Mouse (Mus musculus) embryonic facial prominence, embryonic 11.5 days (tissue): ENCODE data around the gene Vdr. TPM values are rescaled to one million over a fixed set of nuclear protein-coding genes. Genes with fewer than 3 reads are reported as not detected.

Experiments used
- ATAC-seq: fragments of 200-750 bp; cut with Nextera tagmentation; replicated peaks from 2 replicates; pipeline ENCODE4 v1.8.0; 2017; ENCODE audit warnings: low read depth; ENCODE audit not compliant: insufficient number of reproducible peaks, low FRiP score, low TSS enrichment
- DNase-seq: peaks from one replicate; pipeline ENCODE4 v3.0.0-alpha.2; 2015; ENCODE audit warnings: low spot score
- H3K27ac ChIP-seq: fragments of 300-500 bp; sonication (generic); replicated peaks from 2 replicates; pipeline ENCODE4 v1.5.1; 2014; ENCODE audit warnings: mild to moderate bottlenecking, low read depth, low read length, control low read depth
- H3K27me3 ChIP-seq: fragments of 300-500 bp; sonication (generic); 2 replicates; pipeline ENCODE4 v1.6.1; 2014; ENCODE audit warnings: mild to moderate bottlenecking, low read length, moderate library complexity, mixed read lengths; ENCODE audit not compliant: control insufficient read depth, insufficient read depth
- H3K36me3 ChIP-seq: fragments of 300-500 bp; sonication (generic); replicated peaks from 2 replicates; pipeline ENCODE4 v1.6.1; 2014; ENCODE audit warnings: low read depth, mild to moderate bottlenecking, low read length, moderate library complexity, mixed read lengths; ENCODE audit not compliant: control insufficient read depth, insufficient read depth
- H3K4me1 ChIP-seq: fragments of 300-500 bp; sonication (generic); 2 replicates; pipeline ENCODE4 v1.6.1; 2014; ENCODE audit warnings: low read length, mixed read lengths; ENCODE audit not compliant: control insufficient read depth, insufficient read depth
- H3K4me2 ChIP-seq: fragments of 300-500 bp; sonication (generic); 2 replicates; pipeline ENCODE4 v1.6.1; 2014; ENCODE audit warnings: low read depth, mild to moderate bottlenecking, control low read depth, low read length, moderate library complexity
- H3K4me3 ChIP-seq: fragments of 300-500 bp; sonication (generic); 2 replicates; pipeline ENCODE4 v1.5.1; 2014; ENCODE audit warnings: low read depth, low read length, control low read depth
- H3K9ac ChIP-seq: fragments of 300-500 bp; sonication (generic); replicated peaks from 2 replicates; pipeline ENCODE4 v1.6.1; 2014; ENCODE audit warnings: mild to moderate bottlenecking, control low read depth, low read length
- H3K9me3 ChIP-seq: fragments of 300-500 bp; sonication (generic); replicated peaks from 2 replicates; pipeline ENCODE4 v1.6.1; 2016; ENCODE audit warnings: mild to moderate bottlenecking, low read length, inconsistent platforms, mixed read lengths; ENCODE audit not compliant: control insufficient read depth
- WGBS: fragments of 180-500 bp; shearing (Covaris S2); extraction: QIAGEN DNeasy Blood & Tissue Kit; methylation state at CpG from one replicate; pipeline ENCODE4 v1.1.7; 2014; 5-methylcytosine and 5-hydroxymethylcytosine counted together
- polyA plus RNA-seq: library from polyadenylated mRNA; unstranded; fragments of >200 nt; fragmentation: Nextera tagmentation; extraction: Ambion mirVana; gene quantifications from 2 replicates; pipeline ENCODE4 v1.2.1, GENCODE M21; 2014

Vdr gene
- polyA plus RNA-seq, 1 experiment from 2014 or later, result 0.29 TPM

DNA sequence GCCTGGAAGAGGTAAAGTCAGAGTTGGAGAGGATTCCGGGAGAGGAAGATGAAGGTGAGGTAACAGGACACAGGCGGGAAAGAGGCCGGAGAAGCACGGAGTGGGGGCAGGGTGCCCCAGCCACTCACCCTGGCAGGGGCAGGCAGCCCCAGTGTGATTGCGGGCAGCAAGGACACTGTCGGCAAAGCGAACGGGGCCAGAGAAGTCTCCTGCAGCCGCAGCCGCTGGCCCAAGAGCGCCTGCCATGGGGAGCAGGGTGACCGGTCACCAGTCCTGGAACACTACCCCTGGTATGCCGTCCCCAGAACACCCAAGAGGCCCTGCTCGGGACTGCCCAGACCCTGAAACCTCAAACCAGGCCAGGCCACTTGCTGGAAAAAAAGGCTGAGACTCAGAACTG lies 101.9 kb downstream of the Vdr start:
- H3K27ac ChIP-seq, result no peak overlapping the region
- H3K4me1 ChIP-seq, result no peaks in the 10 kb centered on the region
- H3K9ac ChIP-seq, result no peak overlapping the region
- H3K4me3 ChIP-seq, result no peak overlapping the region
- no peaks in the 10 kb centered on the region for H3K9me3 ChIP-seq
- no peaks in the 10 kb centered on the region for H3K27me3 ChIP-seq
- DNase-seq (no peak), ATAC-seq (0 out of 2 replicates have a peak, but pooled peaks have one; percentile 15)
- H3K36me3 ChIP-seq, result no peaks in the 10 kb centered on the region; the same call in none of the 2 replicates
- no peak overlapping the region for H3K4me2 ChIP-seq
- WGBS, result 81% methylated on average over 14 of the region's 14 CpGs

DNA sequence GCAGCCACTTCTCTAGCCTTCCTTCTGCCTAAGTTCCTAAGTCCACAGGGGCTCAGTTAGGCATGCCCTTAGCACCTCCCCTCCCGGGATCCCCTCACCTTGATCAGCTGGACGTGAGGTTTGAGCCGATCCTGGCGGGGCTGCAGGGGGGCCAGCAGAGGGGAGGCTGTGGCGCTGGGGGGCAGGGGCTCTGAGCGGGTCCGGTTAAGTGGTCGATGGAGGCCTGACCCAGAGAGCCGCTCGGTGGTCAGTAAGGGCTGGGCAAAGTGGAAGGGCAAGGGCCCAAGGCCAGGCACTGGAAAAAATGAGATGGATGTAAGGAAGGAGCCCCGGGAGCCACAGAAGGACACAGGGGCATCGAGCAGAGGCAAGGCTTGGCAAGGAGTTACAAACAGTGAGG lies 102.6 kb downstream of the Vdr start:
- 66% methylated on average over 12 of the region's 12 CpGs for WGBS
- no peaks in the 10 kb centered on the region for H3K4me1 ChIP-seq
- H3K4me2 ChIP-seq, result no peak overlapping the region
- no peak overlapping the region for H3K4me3 ChIP-seq
- no peaks in the 10 kb centered on the region for H3K9me3 ChIP-seq
- no peaks in the 10 kb centered on the region; the same call in none of the 2 replicates for H3K36me3 ChIP-seq
- no peak for ATAC-seq
- no peak overlapping the region for H3K9ac ChIP-seq
- no peak for DNase-seq
- no peaks in the 10 kb centered on the region for H3K27me3 ChIP-seq
- H3K27ac ChIP-seq, result no peak overlapping the region

Other genes with a start within 250 kb of the Vdr start
- gene Rpap3, start 204.8 kb downstream of the Vdr start, polyA plus RNA-seq, result 54.7 and 54.9 TPM in 2 replicates
- gene Endou, start 179.3 kb downstream of the Vdr start, polyA plus RNA-seq, result not detected in 2 replicates
- 2.2 and 2.4 TPM in 2 replicates for gene Rapgef3, start 142.7 kb downstream of the Vdr start, polyA plus RNA-seq
- gene Slc48a1, start 132.1 kb downstream of the Vdr start, polyA plus RNA-seq, result 18.9 and 22.8 TPM in 2 replicates
- gene Hdac7, start 66.1 kb downstream of the Vdr start, polyA plus RNA-seq, result 17.0 and 20.3 TPM in 2 replicates
- gene Tmem106c, start 53.6 kb upstream of the Vdr start, polyA plus RNA-seq, result 39.1 and 40.6 TPM in 2 replicates
- gene Col2a1, start 94.1 kb upstream of the Vdr start, polyA plus RNA-seq, result 161 and 177 TPM in 2 replicates
- gene Pfkm, start 182.0 kb upstream of the Vdr start, polyA plus RNA-seq, result 36.8 and 37.4 TPM in 2 replicates
- 44.2 and 45.7 TPM in 2 replicates for gene Senp1, start 183.1 kb upstream of the Vdr start, polyA plus RNA-seq